Mouse (Mus musculus): ENCODE measurements at regions not wholly inside any gene's neighbourhood (a gene's known extent, or its start where the extent isn't known, plus 50 kb on each side); places are given as distances from the start of the nearest gene placed in this dataset.

GRCm38 (mm10) chr3:56980593-56981304, 321.0 kb downstream of the Tm4sf1 start:
- TF ChIP-seq POLR2A (IDR thresholded peaks at IDR 0.05; ENCODE audit: borderline replicate concordance, low read depth, low read length) (no peak), CTCF (IDR thresholded peaks at IDR 0.05; ENCODE audit: low read depth, low read length) (no peak)
